Mouse (Mus musculus): ENCODE results near the gene Kazn.

The Kazn gene

GRCm38 (mm10) chr4:142165835-142166701, 73.1 kb downstream of the Kazn start:
- in situ Hi-C loops (cut with MboI, MseI), result no loop called here

GRCm38 (mm10) chr4:142165363-142165762, 73.8 kb downstream of the Kazn start:
- in situ Hi-C loops (cut with MboI, MseI), result no loop called here

GRCm38 (mm10) chr4:142164386-142164785, 74.8 kb downstream of the Kazn start:
- in situ Hi-C loops (cut with MboI, MseI), result no loop called here

GRCm38 (mm10) chr4:142163862-142164261, 75.3 kb downstream of the Kazn start:
- in situ Hi-C loops (cut with MboI, MseI), result no loop called here

GRCm38 (mm10) chr4:142162729-142163128, 76.5 kb downstream of the Kazn start:
- in situ Hi-C loops (cut with MboI, MseI), result no loop called here

GRCm38 (mm10) chr4:142162102-142162501, 77.1 kb downstream of the Kazn start:
- in situ Hi-C loops (cut with MboI, MseI), result no loop called here

- in situ Hi-C loops (cut with MboI, MseI), result no loop called here
Observed at GRCm38 (mm10) chr4:142160041-142160440, 79.2 kb downstream of the Kazn start.

- in situ Hi-C loops (cut with MboI, MseI), result loop anchor here (5.0 to 10.0 kb wide), 2 partner anchors 81 to 1078 kb away; partner anchors contain the start of gene Kazn
Observed at GRCm38 (mm10) chr4:142156506-142156905, 82.7 kb downstream of the Kazn start.

- in situ Hi-C loops (cut with MboI, MseI), result loop anchor here (5.0 to 10.0 kb wide), 2 partner anchors 868 to 1081 kb away; no protein-coding TSS in a partner anchor
Observed at GRCm38 (mm10) chr4:142154246-142154645, 85.0 kb downstream of the Kazn start.

- in situ Hi-C loops (cut with MboI, MseI), result loop anchor here (5.0 to 10.0 kb wide), 2 partner anchors 869 to 1081 kb away; no protein-coding TSS in a partner anchor
Observed at GRCm38 (mm10) chr4:142153526-142153925, 85.7 kb downstream of the Kazn start.

GRCm38 (mm10) chr4:142152733-142153422, 86.3 kb downstream of the Kazn start:
- in situ Hi-C loops (cut with MboI, MseI), result loop anchor here (5.0 to 10.0 kb wide), 2 partner anchors 869 to 1082 kb away; no protein-coding TSS in a partner anchor

GRCm38 (mm10) chr4:142150086-142150485, 89.1 kb downstream of the Kazn start:
- in situ Hi-C loops (cut with MboI, MseI), result loop anchor here (5.0 to 10.0 kb wide), 2 partner anchors 872 to 1085 kb away; no protein-coding TSS in a partner anchor

- in situ Hi-C loops (cut with MboI, MseI), result loop anchor here (10.0 kb wide), 2 partner anchors 144 to 174 kb away; no protein-coding TSS in a partner anchor
Observed at GRCm38 (mm10) chr4:142149202-142149601, 90.0 kb downstream of the Kazn start.

GRCm38 (mm10) chr4:142147671-142148070, 91.5 kb downstream of the Kazn start:
- in situ Hi-C loops (cut with MboI, MseI), result loop anchor here (10.0 kb wide), 2 partner anchors 143 to 173 kb away; no protein-coding TSS in a partner anchor

GRCm38 (mm10) chr4:142144096-142144495, 95.1 kb downstream of the Kazn start:
- in situ Hi-C loops (cut with MboI, MseI), result loop anchor here (10.0 kb wide), 2 partner anchors 139 to 169 kb away; no protein-coding TSS in a partner anchor

GRCm38 (mm10) chr4:142143290-142143689, 95.9 kb downstream of the Kazn start:
- in situ Hi-C loops (cut with MboI, MseI), result loop anchor here (10.0 kb wide), 2 partner anchors 138 to 168 kb away; no protein-coding TSS in a partner anchor

- in situ Hi-C loops (cut with MboI, MseI), result loop anchor here (10.0 kb wide), 2 partner anchors 135 to 165 kb away; no protein-coding TSS in a partner anchor
Observed at GRCm38 (mm10) chr4:142139729-142140128, 99.5 kb downstream of the Kazn start.

- in situ Hi-C loops (cut with MboI, MseI), result no loop called here
Observed at GRCm38 (mm10) chr4:142138356-142139099, 100.7 kb downstream of the Kazn start.

- in situ Hi-C loops (cut with MboI, MseI), result no loop called here
Observed at GRCm38 (mm10) chr4:142136766-142137503, 102.3 kb downstream of the Kazn start.

- in situ Hi-C loops (cut with MboI, MseI), result no loop called here
Observed at GRCm38 (mm10) chr4:142135515-142135914, 103.7 kb downstream of the Kazn start.

All from T-helper 2 cell (primary cell).